Mouse (Mus musculus) embryo, embryonic 11.5 days (tissue): ENCODE measurements around the gene Cd300ld2.
"Not testable (repeated sequence)": the region's sequence is repeated elsewhere in the genome, so short reads cannot be mapped to it uniquely, and the experiment has no call there.

ENCODE experiments used
- DNase-seq: peaks from one replicate; pipeline ENCODE4 v3.0.0-alpha.2; 2012; ENCODE audit warnings: low read depth, low spot score

Gene Cd300ld2

DNA sequence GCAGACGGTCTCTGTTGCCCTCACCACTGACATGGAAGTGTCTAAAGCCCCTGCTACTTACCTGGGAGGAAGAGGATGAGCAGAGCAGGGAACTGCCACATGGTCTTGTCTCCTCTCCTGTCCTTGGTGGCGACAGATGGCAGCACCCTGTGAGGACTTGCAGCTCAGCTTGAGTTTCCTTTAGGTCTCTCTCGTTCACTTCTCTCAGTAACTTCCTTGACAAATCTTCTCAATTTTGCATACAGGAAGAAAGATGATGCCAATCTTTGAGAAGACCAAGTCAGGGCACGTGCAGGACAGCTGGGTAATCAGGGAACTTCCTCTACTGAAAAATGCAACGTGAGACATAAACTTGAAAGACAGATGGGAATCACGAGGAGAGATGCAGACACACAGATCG lies at the start of gene Cd300ld2:
Cd300ld2 (minus strand) TSS at position 101 of the 400 bp plus-strand sequence.
- not testable (repeated sequence) for DNase-seq

DNA sequence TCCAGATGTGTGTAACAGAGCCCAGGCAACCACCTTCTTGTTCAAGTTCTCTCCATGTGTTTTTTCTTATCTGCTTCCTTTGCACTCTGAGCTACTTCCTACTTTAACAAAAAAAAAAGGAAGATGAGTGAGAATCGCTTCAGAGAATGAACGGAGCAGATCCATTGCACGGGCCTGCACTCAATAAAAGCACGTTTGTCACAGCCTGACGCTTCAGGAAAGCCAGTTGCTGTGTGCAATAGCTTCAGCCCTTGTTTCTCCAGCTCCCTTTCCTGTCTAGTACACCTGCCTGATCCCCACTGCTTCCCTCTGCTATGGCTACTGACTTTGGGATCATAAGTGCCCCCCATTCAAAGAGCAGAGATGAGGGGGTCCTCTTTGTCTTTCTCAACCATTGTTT lies 46.1 kb upstream of the Cd300ld2 start, which contains the start of gene Cd300e:
Cd300e (minus strand) TSS at position 101 of the 400 bp plus-strand sequence.
- no peak for DNase-seq

DNA sequence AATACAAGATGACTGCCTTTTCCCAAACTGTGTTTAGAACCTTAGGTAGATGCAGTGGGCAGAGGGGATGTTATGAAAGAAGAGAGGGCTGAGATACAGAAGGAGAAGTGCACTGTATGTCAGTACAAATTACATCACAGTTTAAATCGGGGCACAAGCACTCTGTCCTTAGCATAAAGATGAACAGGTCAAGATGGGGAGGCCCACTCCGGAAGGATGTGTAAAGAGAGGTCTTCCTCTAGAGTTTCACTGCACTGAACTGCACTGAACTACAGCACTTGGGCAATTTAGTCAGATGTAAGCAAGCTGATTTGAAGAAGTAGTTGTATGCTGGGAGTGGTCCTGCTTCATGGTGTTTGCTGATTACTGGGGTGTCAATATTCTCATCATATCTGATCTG lies 43.8 kb upstream of the Cd300ld2 start:
- no peak for DNase-seq

DNA sequence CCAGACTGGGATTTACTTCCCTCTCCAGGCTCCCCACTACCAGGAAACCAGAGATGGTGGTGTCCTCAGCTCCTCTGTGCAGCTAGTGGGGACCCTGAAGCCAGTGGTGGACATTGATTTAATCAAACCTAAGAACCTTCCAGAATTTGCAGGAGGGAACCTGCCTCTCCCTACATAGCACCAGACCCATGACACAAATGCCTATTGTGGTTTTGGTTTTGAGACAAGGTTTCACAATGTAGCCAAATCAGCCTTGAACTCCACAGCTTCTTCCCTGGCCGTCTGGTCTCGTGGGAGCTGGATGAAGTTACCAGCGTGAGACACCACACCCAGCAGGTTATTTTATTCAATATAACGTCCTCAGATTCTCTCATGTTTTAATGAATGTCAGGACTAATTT lies 42.7 kb upstream of the Cd300ld2 start:
- no peak for DNase-seq

DNA sequence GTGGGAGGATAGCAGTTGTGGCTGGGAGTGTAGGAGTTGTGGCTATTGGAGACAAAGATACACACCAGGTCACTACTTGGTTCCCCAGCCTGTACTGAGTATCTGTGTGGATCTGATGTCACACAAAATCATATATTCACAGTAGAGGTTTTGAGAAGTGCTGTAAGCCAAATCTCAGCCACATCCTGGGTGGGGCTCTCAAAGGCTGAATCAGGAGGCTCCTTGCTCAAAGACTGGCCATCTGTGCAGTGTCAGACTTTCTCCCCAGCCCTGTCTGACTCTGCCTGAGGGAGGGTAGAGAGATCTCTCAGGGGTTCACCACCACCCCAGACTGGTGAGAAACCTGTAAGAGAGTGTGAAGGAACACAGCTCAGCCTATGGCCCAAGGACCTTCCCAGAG lies 38.5 kb upstream of the Cd300ld2 start:
- DNase-seq = no peak

DNA sequence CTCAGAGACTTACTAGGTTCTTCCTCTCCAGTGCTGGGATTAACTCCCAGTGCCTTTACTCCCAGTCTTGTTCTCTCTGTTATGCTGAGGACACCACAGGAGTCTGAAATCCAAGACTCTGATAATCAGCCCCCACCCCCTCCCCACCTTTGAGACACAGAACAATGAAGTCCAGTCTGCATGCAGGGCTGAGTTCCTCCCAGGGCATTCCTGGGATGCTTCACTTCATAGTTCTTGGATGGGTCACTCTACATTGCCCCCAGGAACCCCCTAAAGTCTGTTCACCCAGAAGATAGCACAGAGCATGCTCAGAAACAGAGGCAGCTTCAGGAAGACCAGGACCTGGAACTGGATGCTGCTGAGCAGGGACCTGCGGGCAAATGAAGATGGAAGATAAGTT lies 37.0 kb upstream of the Cd300ld2 start:
- DNase-seq = no peak

DNA sequence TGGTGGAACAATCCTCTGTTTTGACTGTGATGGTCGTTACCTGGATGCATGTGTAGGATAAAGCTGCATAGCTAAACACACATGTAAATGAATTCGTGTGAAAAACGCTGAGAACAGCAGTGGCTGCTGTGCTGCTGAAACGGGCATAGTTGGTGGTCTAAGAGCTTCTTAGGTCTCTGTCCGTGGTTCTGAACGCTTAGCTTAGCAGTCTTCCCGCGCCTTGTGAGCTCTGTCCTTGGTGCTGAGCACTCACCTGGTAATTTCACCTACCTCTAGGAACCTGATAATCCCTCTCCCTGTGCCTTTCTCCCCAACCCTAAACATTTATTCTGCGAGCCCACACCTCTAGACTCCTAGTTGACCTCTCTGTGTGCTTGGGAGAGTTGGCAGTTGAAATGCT lies 36.2 kb upstream of the Cd300ld2 start:
- DNase-seq = peak; percentile 65

DNA sequence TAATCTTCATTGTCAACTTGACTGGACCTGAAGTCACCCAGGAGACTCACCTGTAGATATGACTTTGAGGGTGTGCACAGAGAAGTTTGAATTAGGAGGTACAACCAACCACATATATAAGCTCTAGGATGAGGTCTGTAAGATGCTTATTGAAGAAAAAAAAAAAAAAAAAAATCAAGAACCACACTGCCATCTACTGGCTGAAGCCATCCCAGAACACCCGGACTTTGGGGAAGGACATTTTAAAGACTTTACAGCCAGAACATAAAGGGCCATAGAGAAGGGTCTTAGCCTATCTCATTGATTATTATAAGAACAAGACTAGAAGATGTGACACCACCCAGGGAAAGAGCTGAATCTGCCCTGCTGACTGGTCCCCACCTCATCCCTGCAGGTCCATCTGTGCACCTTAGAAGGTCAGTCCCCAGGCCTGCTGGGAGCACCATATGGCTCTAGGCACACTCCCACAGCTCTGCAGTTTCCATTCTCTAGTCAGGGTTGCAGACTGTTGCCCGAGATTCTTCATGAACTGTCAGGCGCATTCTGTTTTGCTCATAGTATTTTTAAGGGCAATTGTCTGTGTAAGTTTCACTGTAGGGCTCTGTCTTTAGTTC lies 33.4 kb upstream of the Cd300ld2 start:
- DNase-seq = no peak

DNA sequence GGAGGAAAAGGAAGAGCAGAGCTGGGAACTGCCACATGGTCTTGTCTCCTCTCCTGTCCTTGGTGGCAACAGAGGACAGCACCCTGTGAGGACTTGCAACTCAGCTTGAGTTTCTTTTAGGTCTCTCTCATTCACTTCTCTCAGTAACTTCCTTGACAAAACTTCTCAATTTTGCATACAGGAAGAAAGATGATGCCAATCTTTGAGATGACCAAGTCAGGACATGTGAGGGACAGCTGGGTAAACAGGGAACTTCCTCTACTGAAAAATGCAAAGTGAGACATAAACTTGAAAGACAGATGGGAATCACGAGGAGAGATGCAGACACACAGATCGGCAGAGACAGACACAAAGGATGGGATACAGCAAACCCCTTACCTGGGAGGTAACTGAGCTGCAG lies 32.3 kb upstream of the Cd300ld2 start, which contains the start of gene Cd300ld3:
Cd300ld3 (minus strand) TSS at position 151 of the 400 bp plus-strand sequence.
- DNase-seq = no peak

DNA sequence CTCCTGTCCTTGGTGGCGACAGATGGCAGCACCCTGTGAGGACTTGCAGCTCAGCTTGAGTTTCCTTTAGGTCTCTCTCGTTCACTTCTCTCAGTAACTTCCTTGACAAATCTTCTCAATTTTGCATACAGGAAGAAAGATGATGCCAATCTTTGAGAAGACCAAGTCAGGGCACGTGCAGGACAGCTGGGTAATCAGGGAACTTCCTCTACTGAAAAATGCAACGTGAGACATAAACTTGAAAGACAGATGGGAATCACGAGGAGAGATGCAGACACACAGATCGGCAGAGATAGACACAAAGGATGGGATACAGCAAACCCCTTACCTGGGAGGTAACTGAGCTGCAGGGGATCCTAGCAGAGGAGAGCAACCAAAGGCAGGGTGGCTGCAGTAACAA lies 21.7 kb upstream of the Cd300ld2 start, which contains the start of gene Cd300ld5:
Cd300ld5 (minus strand) TSS at position 101 of the 400 bp plus-strand sequence.
- not testable (repeated sequence) for DNase-seq

DNA sequence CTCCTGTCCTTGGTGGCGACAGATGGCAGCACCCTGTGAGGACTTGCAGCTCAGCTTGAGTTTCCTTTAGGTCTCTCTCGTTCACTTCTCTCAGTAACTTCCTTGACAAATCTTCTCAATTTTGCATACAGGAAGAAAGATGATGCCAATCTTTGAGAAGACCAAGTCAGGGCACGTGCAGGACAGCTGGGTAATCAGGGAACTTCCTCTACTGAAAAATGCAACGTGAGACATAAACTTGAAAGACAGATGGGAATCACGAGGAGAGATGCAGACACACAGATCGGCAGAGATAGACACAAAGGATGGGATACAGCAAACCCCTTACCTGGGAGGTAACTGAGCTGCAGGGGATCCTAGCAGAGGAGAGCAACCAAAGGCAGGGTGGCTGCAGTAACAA lies 10.9 kb upstream of the Cd300ld2 start, which contains the start of gene Cd300ld4:
Cd300ld4 (minus strand) TSS at position 101 of the 400 bp plus-strand sequence.
- DNase-seq = not testable (repeated sequence)

DNA sequence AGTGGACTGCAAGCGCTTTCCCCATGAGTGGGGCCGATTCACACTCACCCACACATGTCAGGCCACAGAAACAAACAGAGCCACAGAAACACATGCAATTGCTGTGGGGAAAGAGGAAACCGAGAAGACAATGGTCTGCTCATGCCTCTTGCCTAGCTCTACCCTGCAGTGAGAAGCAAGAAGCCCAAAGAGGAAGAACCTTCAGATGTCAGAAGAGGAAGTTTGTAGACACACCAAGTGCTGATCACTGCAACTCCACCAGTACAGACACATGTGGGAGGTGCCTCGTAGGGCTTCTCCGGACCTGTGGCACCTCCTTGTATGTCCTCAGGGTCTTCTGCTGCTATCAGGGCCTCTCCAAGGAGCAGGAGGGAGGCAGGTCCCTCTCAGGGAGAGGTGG lies 11.9 kb downstream of the Cd300ld2 start:
- no peak for DNase-seq

DNA sequence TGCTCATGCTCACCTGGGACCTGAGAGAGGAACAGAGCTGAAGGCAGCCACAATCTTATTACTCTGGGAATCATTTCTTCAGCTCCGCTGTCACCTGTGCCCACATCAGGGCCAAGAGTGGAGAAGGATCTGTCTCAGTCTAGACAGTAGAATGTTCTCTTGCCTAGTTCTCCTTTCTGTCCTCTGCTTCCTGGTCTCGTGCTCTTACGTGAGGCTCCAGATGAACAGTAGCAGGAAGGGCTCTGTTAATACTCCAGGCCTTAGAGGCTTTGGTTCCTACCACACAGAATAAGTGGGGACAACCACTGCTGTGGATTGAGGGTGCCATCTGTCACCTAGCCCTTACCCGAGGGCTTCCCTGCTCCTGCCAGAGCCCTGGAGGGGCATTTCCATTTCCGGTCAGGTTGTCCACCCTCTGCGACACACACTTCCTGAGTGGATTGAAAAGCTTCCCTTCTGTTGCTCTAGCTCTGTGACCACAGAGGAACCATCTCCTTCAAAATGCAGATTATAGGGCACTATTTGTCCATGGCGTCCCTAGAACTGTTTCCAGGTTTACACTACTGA lies 14.4 kb downstream of the Cd300ld2 start, which contains the start of gene Cd300c2:
Cd300c2 (minus strand) TSS at position 407 of the 567 bp plus-strand sequence.
- DNase-seq = no peak

DNA sequence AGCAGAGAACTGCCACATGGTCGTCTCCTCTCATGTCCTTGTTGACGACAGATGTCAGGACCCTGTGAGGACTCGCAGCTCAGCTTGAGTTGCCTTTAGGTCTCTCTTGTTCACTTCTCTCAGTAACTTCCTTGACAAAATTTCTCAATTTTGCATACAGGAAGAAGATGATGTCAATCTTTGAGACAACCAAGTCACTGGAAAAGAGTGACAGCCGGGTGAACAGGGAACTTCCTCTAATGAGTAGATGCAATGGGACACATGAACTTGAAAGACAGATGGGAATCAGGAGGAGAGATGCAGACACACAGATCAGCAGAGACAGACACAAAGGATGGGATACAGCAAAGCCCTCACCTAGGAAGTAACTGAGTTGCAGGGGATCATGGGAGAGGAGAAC lies 26.2 kb downstream of the Cd300ld2 start, which contains the start of gene Cd300ld:
Cd300ld (minus strand) TSS at position 130 of the 400 bp plus-strand sequence.
- DNase-seq = no peak

DNA sequence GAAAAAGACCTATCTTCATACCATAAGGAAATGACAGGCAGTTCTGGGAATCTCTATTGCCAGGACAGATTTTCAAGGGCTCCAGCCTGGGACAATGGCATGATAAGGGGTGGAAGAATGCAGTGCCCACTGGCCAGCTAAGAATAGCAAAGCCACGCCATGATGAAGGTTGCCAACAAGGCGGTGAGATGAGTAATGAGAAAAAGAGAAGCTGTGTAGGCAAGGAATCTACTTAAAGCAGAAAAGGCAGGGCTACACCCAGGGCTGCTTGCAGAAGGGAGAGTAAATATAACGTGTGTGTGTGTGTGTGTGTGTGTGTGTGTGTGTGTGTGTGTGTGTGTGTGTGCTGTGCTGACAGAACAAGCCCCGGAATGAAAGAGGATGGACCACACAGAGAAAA lies 34.1 kb downstream of the Cd300ld2 start:
- no peak for DNase-seq

DNA sequence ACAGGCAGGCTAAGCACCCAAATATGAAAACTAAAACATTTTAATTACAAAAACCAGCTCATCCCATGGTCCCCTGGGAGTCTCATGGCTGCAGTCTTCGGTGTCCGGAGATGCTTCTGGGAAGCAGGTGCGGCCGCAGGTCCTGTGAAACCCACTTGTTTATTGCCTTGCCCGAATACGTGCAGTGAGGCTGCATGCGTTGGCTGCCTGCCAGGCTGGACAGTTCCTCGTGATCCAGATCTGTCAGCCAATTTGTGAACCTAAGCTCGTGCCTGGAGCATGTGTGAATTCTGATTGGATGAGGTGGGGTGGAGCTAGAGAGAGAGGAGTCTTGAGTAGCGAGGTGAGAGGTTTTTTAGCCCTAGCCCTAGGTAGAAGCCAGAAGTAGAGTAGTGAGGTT lies 43.3 kb downstream of the Cd300ld2 start:
- no peak for DNase-seq

DNA sequence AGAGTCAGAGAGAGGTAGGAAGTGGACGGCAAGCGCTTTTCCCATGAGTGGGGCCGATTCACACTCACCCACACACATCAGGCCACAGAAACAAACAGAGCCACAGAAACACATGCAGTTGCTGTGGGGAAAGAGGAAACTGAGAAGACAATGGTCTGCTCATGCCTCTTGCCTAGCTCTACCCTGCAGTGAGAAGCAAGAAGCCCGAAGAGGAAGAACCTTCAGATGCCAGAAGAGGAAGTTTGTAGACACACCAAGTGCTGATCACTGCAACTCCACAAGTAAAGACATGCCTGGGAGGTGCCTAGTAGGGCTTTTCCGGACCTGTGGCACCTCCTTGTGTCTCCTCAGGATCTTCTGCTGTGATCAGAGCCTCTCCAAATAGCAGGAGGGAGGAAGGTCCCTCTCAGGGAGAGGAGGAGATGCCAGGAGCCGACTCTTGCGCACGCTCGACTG lies 47.2 kb downstream of the Cd300ld2 start, which contains the start of gene Cd300c:
Cd300c (minus strand) TSS at position 406 of the 456 bp plus-strand sequence.
- no peak for DNase-seq

DNA sequence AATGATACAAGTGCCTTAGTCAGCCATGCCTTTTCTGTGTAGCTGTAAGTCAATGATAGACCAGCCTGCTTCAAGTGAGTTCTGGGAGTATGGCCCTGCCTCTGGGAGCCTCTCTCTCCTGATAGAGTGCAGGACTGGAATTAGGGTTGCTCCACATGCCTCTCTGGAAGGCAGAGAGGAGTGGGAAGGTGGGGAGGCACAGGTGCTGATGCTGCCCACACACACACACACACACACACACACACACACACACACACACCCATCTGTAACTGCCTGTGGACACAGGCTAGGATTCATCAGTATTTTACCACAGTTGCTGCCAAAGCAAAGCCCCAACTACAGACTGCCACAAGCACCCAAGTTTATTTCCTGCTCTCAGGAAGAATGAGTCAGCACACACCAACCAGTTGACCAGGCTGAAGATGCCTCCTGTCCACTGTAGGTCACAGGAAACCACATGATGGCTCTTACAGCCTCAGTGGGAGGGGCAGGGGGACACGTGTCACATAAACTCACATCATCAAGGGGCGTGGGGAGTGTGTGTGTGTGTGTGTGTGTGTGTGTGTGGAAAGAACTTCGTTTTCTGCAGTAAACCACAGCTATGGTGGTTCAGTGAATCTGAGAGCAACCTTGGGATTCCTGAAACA lies 50.7 kb downstream of the Cd300ld2 start:
- no peak for DNase-seq

DNA sequence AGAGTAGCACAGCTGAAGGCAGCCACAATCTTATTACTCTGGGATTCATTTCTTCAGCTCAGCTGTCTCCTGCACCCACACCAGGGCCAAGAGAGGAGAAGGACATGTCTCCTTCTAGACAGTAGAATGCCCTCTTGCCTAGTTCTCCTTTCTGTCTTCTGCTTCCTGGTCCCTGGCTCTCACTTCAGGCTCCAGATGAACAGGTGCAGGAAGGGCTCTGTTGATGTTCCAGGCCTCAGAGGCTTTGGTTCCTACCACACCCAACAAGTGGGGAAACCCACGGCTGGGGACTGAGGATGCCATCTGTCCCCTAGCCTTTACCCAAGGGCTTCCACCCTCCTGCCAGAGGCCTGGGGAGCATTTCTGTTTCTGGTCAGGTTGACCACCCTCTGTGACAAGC lies 55.6 kb downstream of the Cd300ld2 start:
- DNase-seq = no peak
